In genomic region chr5:96037684-96038121, GRCm38 (mm10) we compare ENCODE assay signal across 11 mouse cellular contexts.
A peak's percentile ranks its signal among the peaks of the same experiment; 100 is the strongest.
DNase-seq lines count a peak whose midpoint lies in the region; ATAC-seq and TF ChIP-seq lines count a peak whose summit lies in the region.
"Had no signal": no experiment of that assay in that cellular context is flagged by ENCODE, and none has a peak within 500 bp of the region (broad histone marks: within the 10 kb centered on the region; RNA-seq: fewer than 3 reads in every experiment).

No protein-coding gene starts in this region.

- H3K27me3 ChIP-seq in kidney, adult 2 months (replicated peaks; ENCODE audit: control insufficient read depth, insufficient read depth, low read length), result no peaks in the 10 kb centered on the region
- no peaks in the 10 kb centered on the region for H3K27me3 ChIP-seq in limb, embryonic 15.5 days
- H3K27me3 ChIP-seq: midbrain, embryonic 12.5 days had no signal

- peak; percentile 13 for DNase-seq in kidney, adult 2 months
- no peak for DNase-seq in kidney, adult 18-20 months
- peak; percentile 42 to 50 for DNase-seq in B cell, adult 2 months
- DNase-seq in embryo, embryonic 10.5 days (ENCODE audit: low spot score), result peak; percentile 33
- DNase-seq in heart, adult 9 months (ENCODE audit: low spot score in 2 of 2), result no peak
- no peak for DNase-seq in ovary, adult 18-20 months (ENCODE audit: low spot score)
- no peak for DNase-seq in right cerebral cortex, postnatal 36 days (ENCODE audit: low spot score in 2 of 2)
- DNase-seq: heart, postnatal 10 days had no signal

- H3K27ac ChIP-seq in kidney, adult 2 months (ENCODE audit: insufficient read depth, low read depth, low read length), result no peak overlapping the region
- H3K27ac ChIP-seq in limb, embryonic 15.5 days, result no peak overlapping the region
- H3K27ac ChIP-seq: left cerebral cortex, adult 2 months; midbrain, embryonic 12.5 days had no signal

- ATAC-seq in limb, embryonic 15.5 days (ENCODE audit: insufficient number of reproducible peaks, low FRiP score, low TSS enrichment, low read depth), result peak; percentile 61; the same call in 1 of the 2 replicates

- no peaks in the 10 kb centered on the region for H3K36me3 ChIP-seq in kidney, adult 2 months (ENCODE audit: control insufficient read depth, insufficient read depth, low read length)
- H3K36me3 ChIP-seq in limb, embryonic 15.5 days, result no peaks in the 10 kb centered on the region
- H3K36me3 ChIP-seq: midbrain, embryonic 12.5 days had no signal

- H3K4me1 ChIP-seq in kidney, adult 2 months (ENCODE audit: control insufficient read depth, insufficient read depth, low read length), result 0 out of 2 replicates have a peak, but pooled peaks cover 4% of the 10 kb centered on the region
- H3K4me1 ChIP-seq in limb, embryonic 15.5 days, result no peaks in the 10 kb centered on the region
- H3K4me1 ChIP-seq: midbrain, embryonic 12.5 days had no signal

- TF ChIP-seq CTCF in kidney, adult 2 months (conservative IDR thresholded peaks at IDR 0.05; ENCODE audit: insufficient read depth, insufficient read length, low read depth, low read length), result no peak

- no peak overlapping the region for H3K4me2 ChIP-seq in limb, embryonic 15.5 days
- H3K4me2 ChIP-seq: midbrain, embryonic 12.5 days had no signal

- no peak for TF ChIP-seq POLR2A in kidney, adult 2 months (IDR thresholded peaks at IDR 0.05; ENCODE audit: low read depth, low read length)

- WGBS in kidney, adult 2 months, result 33% methylated on average over 8 of the region's 8 CpGs
- WGBS in limb, embryonic 15.5 days, result 26% methylated on average over 8 of the region's 8 CpGs

- H3K9me3 ChIP-seq in limb, embryonic 15.5 days, result no peaks in the 10 kb centered on the region
- H3K9me3 ChIP-seq: midbrain, embryonic 12.5 days had no signal

- H3K9ac ChIP-seq in limb, embryonic 15.5 days, result no peak overlapping the region
- H3K9ac ChIP-seq: midbrain, embryonic 12.5 days had no signal

- no peak overlapping the region for H3K4me3 ChIP-seq in kidney, adult 2 months (ENCODE audit: insufficient read depth, low read depth, low read length)
- H3K4me3 ChIP-seq in limb, embryonic 15.5 days, result no peak overlapping the region
- H3K4me3 ChIP-seq: left cerebral cortex, adult 2 months; midbrain, embryonic 12.5 days had no signal

Comparison
In these comparisons a context has a peak if more than half of its experiments do, and no peak if none do; other contexts are left out.
1. DNase-seq: peak in kidney, adult 2 months (single experiment), B cell, adult 2 months (2 of 2) and embryo, embryonic 10.5 days (single experiment); none in kidney, adult 18-20 months (single experiment), heart, adult 9 months (0 of 2), ovary, adult 18-20 months (single experiment) and right cerebral cortex, postnatal 36 days (0 of 2).